Mouse (Mus musculus) CD4-positive naive resting alpha-beta T cell, adult 76 days (primary cell): ENCODE measurements around the gene Ccni. TPM values are rescaled to one million over a fixed set of nuclear protein-coding genes. Genes with fewer than 3 reads are reported as not detected.

ENCODE experiments used
- total RNA-seq: library from RNA; stranded (reverse); gene quantifications from one replicate; pipeline ENCODE4 v1.2.4, GENCODE M21; 2023

Ccni gene
- total RNA-seq = 161 TPM

GRCm38 (mm10) chr5:93206109-93207005 is at the start of gene Ccni, which contains the start of gene 2010109A12Rik:
TSS of gene Ccni (minus strand) at chr5:93206495.
TSS of gene 2010109A12Rik (plus strand) at chr5:93206518.

Other genes with a start within 250 kb of the Ccni start
- not detected for gene Sowahb, start 161.5 kb downstream of the Ccni start, total RNA-seq
- gene Sept11, start 113.1 kb downstream of the Ccni start, total RNA-seq = 58.2 TPM
- 3.9 TPM for gene 2010109A12Rik, start within 50 bp of the Ccni start, total RNA-seq
- 118 TPM for gene Ccng2, start 60.8 kb upstream of the Ccni start, total RNA-seq